Mouse (Mus musculus): ENCODE measurements around the gene Kdm4a. TPM values are rescaled to one million over a fixed set of nuclear protein-coding genes. Genes with fewer than 3 reads are reported as not detected.
A peak's percentile ranks its signal among the peaks of the same experiment; 100 is the strongest.

Kdm4a gene
- total and polyA plus RNA-seq, 3 experiments, result 36.9 to 58.8 (median 43.6) TPM

- TF ChIP-seq UBTF (IDR thresholded peaks at IDR 0.05; ENCODE audit: low read depth, low read length), result no peak
- TF ChIP-seq JUND (conservative IDR thresholded peaks at IDR 0.05; ENCODE audit: low read depth, low read length), result no peak
- TF ChIP-seq MYC (IDR thresholded peaks at IDR 0.05; ENCODE audit: low read depth, low read length), result peak; percentile 27; the same call in 1 of the 2 replicates
- 0 out of 2 replicates have a peak, but pooled peaks have one; percentile 30 for TF ChIP-seq CHD1 (IDR thresholded peaks at IDR 0.05; ENCODE audit: low read depth, low read length)
- peak; percentile 26; the same call in 1 of the 2 replicates for TF ChIP-seq MXI1 (IDR thresholded peaks at IDR 0.05; ENCODE audit: low read depth, low read length)
- no peak for TF ChIP-seq SMC3 (IDR thresholded peaks at IDR 0.05; ENCODE audit: low read depth, low read length)
- TF ChIP-seq USF2 (conservative IDR thresholded peaks at IDR 0.05; ENCODE audit: low read depth, low read length), result no peak
- no peak for TF ChIP-seq CHD2 (IDR thresholded peaks at IDR 0.05; ENCODE audit: low read length)
- no peak for TF ChIP-seq JUN (IDR thresholded peaks at IDR 0.05; ENCODE audit: insufficient read depth, low read depth, low read length)
Observed at GRCm38 (mm10) chr4:118180301-118181080, 648 bp upstream of the Kdm4a start (continued).

GRCm38 (mm10) chr4:118178952-118179466 is 834 bp downstream of the Kdm4a start:
- H3K79me2 ChIP-seq (replicated peaks; ENCODE audit: control insufficient read depth, extremely low read depth, insufficient read depth, poor library complexity, severe bottlenecking), result peaks cover 10% of the 10 kb centered on the region
- dilution Hi-C loops (cut with MboI; ENCODE audit: extremely low pct_ligation_motif_present, extremely low pct_unique_long_range_greater_than_20kb, low sequenced_read_pairs), result no loop called here
- H3K4me2 ChIP-seq (ENCODE audit: insufficient read depth, low read depth, poor library complexity, severe bottlenecking), result peak overlapping the region; percentile 23; the same call in 1 of the 2 replicates
- TF ChIP-seq PAX5 (IDR thresholded peaks at IDR 0.05; ENCODE audit: low read length) (no peak), ELF1 (IDR thresholded peaks at IDR 0.05; ENCODE audit: low read depth, low read length) (no peak), EP300 (IDR thresholded peaks at IDR 0.05; ENCODE audit: low read length) (no peak; the same call in 1 of the 2 replicates), ZMIZ1 (IDR thresholded peaks at IDR 0.05; ENCODE audit: low read depth, low read length) (peak; percentile 9; the same call in 1 of the 2 replicates), CHD1 (IDR thresholded peaks at IDR 0.05; ENCODE audit: low read depth, low read length) (peak; percentile 83; the same call in 1 of the 2 replicates), E2F4 (IDR thresholded peaks at IDR 0.05; ENCODE audit: insufficient replicate concordance, low read depth, low read length) (no peak), RCOR1 (conservative IDR thresholded peaks at IDR 0.05; ENCODE audit: low read depth, low read length) (no peak), CHD2 (IDR thresholded peaks at IDR 0.05; ENCODE audit: low read length) (no peak), USF1 (IDR thresholded peaks at IDR 0.05; ENCODE audit: low read depth, low read length) (no peak), MXI1 (IDR thresholded peaks at IDR 0.05; ENCODE audit: low read depth, low read length) (no peak), POLR2AphosphoS2 (IDR thresholded peaks at IDR 0.05; ENCODE audit: low read depth, low read length) (no peak), MAFK (IDR thresholded peaks at IDR 0.05; ENCODE audit: insufficient replicate concordance, low read length) (no peak), POLR2A (IDR thresholded peaks at IDR 0.05; ENCODE audit: low read depth, low read length) (no peak), MYC (IDR thresholded peaks at IDR 0.05; ENCODE audit: low read depth, low read length) (0 out of 2 replicates have a peak, but pooled peaks have one; percentile 1), JUN (IDR thresholded peaks at IDR 0.05; ENCODE audit: insufficient read depth, low read depth, low read length) (no peak), ZC3H11A (IDR thresholded peaks at IDR 0.05; ENCODE audit: low read depth, low read length) (no peak), NELFE (IDR thresholded peaks at IDR 0.05; ENCODE audit: low read depth, low read length) (no peak; the same call in 1 of the 2 replicates), JUND (conservative IDR thresholded peaks at IDR 0.05; ENCODE audit: low read depth, low read length) (no peak), CTCF (conservative IDR thresholded peaks at IDR 0.05 in 1 of 2, IDR thresholded peaks at IDR 0.05 in 1 of 2; ENCODE audit: low read depth in 2 of 2, low read length in 2 of 2) (no peak), ZKSCAN1 (IDR thresholded peaks at IDR 0.05; ENCODE audit: borderline replicate concordance, low read depth, low read length) (no peak), ZNF384 (IDR thresholded peaks at IDR 0.05; ENCODE audit: low read depth, low read length) (no peak), UBTF (IDR thresholded peaks at IDR 0.05; ENCODE audit: low read depth, low read length) (no peak), GABPA (IDR thresholded peaks at IDR 0.05; ENCODE audit: insufficient replicate concordance, low read depth, low read length) (no peak), BHLHE40 (IDR thresholded peaks at IDR 0.05; ENCODE audit: low read depth, low read length) (peak; percentile 17; the same call in 1 of the 2 replicates), ETS1 (conservative IDR thresholded peaks at IDR 0.05; ENCODE audit: low read depth, low read length) (no peak), RAD21 (IDR thresholded peaks at IDR 0.05; ENCODE audit: low read depth, low read length) (no peak), NRF1 (IDR thresholded peaks at IDR 0.05; ENCODE audit: low read depth, low read length) (no peak), KAT2A (IDR thresholded peaks at IDR 0.05; ENCODE audit: insufficient replicate concordance, low read length) (no peak)
- H3K9ac ChIP-seq (ENCODE audit: insufficient read depth, low read depth), result peak overlapping the region; percentile 64
- in situ Hi-C loops (cut with MboI; ENCODE audit: low pct_ligation_motif_present, low pct_unique_long_range_greater_than_20kb, low sequenced_read_pairs), result loop anchor here (5.0 kb wide), 1 partner anchor 82 kb away; no protein-coding TSS in a partner anchor
- no peaks in the 10 kb centered on the region for H3K9me3 ChIP-seq (replicated peaks; ENCODE audit: low read length)
- H3K4me1 ChIP-seq (ENCODE audit: control insufficient read depth in 1 of 2, insufficient read depth in 2 of 2), result peaks cover 2 to 17% of the 10 kb centered on the region in 2 experiments; a peak in 3 of 4 replicates
- DNase-seq (ENCODE audit: extremely low read depth), result peak; percentile 45
- H3K36me3 ChIP-seq (replicated peaks in 1 of 2; ENCODE audit: control insufficient read depth in 1 of 2, insufficient read depth in 1 of 2, low read length in 1 of 2), result peaks cover 24 to 36% of the 10 kb centered on the region in 2 experiments
- H3K27me3 ChIP-seq (replicated peaks), result no peaks in the 10 kb centered on the region
- peak overlapping the region; percentile 71 to 96 (median 83) for H3K4me3 ChIP-seq (replicated peaks in 1 of 3; ENCODE audit: low read depth in 2 of 3, low read length in 2 of 3, poor library complexity in 1 of 3)
- H3K27ac ChIP-seq (ENCODE audit: insufficient read depth, low read depth), result peak overlapping the region; percentile 26; the same call in 1 of the 2 replicates
